Mouse (Mus musculus) heart, embryonic 11.5 days (tissue): Measurements from ENCODE around the gene Retreg1. TPM values are rescaled to one million over a fixed set of nuclear protein-coding genes. Genes with fewer than 3 reads are reported as not detected.

Experiments
- ATAC-seq: fragments of 200-750 bp; cut with Nextera tagmentation; replicated peaks from 2 replicates; pipeline ENCODE4 v1.8.0; 2017; ENCODE audit warnings: moderate library complexity; ENCODE audit not compliant: insufficient number of reproducible peaks, low FRiP score, low TSS enrichment
- H3K27ac ChIP-seq: fragments of 300-500 bp; sonication (generic); 2 replicates; pipeline ENCODE4 v1.5.1; 2014; ENCODE audit warnings: mild to moderate bottlenecking, low read depth, low read length
- H3K27me3 ChIP-seq: fragments of 300-500 bp; sonication (generic); 2 replicates; pipeline ENCODE4 v1.6.1; 2014; ENCODE audit warnings: mild to moderate bottlenecking, low read length, mixed read lengths; ENCODE audit not compliant: control insufficient read depth, insufficient read depth
- H3K36me3 ChIP-seq: fragments of 300-500 bp; sonication (generic); 2 replicates; pipeline ENCODE4 v1.6.1; 2014; ENCODE audit warnings: mild to moderate bottlenecking, low read length, moderate library complexity, mixed read lengths; ENCODE audit not compliant: control insufficient read depth, insufficient read depth
- H3K4me1 ChIP-seq: fragments of 300-500 bp; sonication (generic); 2 replicates; pipeline ENCODE4 v1.6.1; 2014; ENCODE audit warnings: low read length; ENCODE audit not compliant: control insufficient read depth, insufficient read depth
- H3K4me2 ChIP-seq: fragments of 300-500 bp; sonication (generic); 2 replicates; pipeline ENCODE4 v1.6.1; 2014; ENCODE audit warnings: mild to moderate bottlenecking, moderate library complexity
- H3K4me3 ChIP-seq: fragments of 300-500 bp; sonication (generic); 2 replicates; pipeline ENCODE4 v1.5.1; 2014; ENCODE audit warnings: low read depth, low read length
- H3K9ac ChIP-seq: fragments of 300-500 bp; sonication (generic); 2 replicates; pipeline ENCODE4 v1.6.1; 2014; ENCODE audit warnings: mild to moderate bottlenecking, low read depth, low read length, moderate library complexity
- H3K9me3 ChIP-seq: fragments of 300-500 bp; sonication (generic); replicated peaks from 2 replicates; pipeline ENCODE4 v1.6.1; 2016; ENCODE audit warnings: low read length; ENCODE audit not compliant: control insufficient read depth
- WGBS: fragments of 180-500 bp; shearing (Covaris S2); extraction: QIAGEN DNeasy Blood & Tissue Kit; methylation state at CpG from one replicate; pipeline ENCODE4 v1.1.7; 2014; ENCODE audit not compliant: insufficient replicate concordance; 5-methylcytosine and 5-hydroxymethylcytosine counted together
- polyA plus RNA-seq: library from polyadenylated mRNA; unstranded; fragments of >200 nt; fragmentation: Nextera tagmentation; extraction: Ambion mirVana; gene quantifications from 2 replicates; pipeline ENCODE4 v1.2.1, GENCODE M21; 2014

The Retreg1 gene
- polyA plus RNA-seq, 1 experiment from 2014 or later: 47.2 TPM

- no peaks in the 10 kb centered on the region for H3K36me3 ChIP-seq
- no peak overlapping the region for H3K4me2 ChIP-seq
- no peaks in the 10 kb centered on the region for H3K9me3 ChIP-seq
- no peaks in the 10 kb centered on the region for H3K4me1 ChIP-seq
- no peak overlapping the region for H3K27ac ChIP-seq
- 77% methylated on average over 3 of the region's 3 CpGs for WGBS
- H3K4me3 ChIP-seq: no peak overlapping the region
- ATAC-seq: no peak
- H3K9ac ChIP-seq: no peak overlapping the region
- H3K27me3 ChIP-seq: no peaks in the 10 kb centered on the region
Measured at GRCm38 (mm10) chr15:25865605-25866004, 22.6 kb downstream of the Retreg1 start.

- 74% methylated on average over 6 of the region's 6 CpGs for whole genome bisulfite sequencing
- Histone ChIP-seq H3K4me2 (no peak overlapping the region), H3K27me3 (no peaks in the 10 kb centered on the region), H3K36me3 (no peaks in the 10 kb centered on the region), H3K27ac (no peak overlapping the region), H3K9me3 (no peaks in the 10 kb centered on the region), H3K9ac (no peak overlapping the region), H3K4me3 (no peak overlapping the region), H3K4me1 (no peaks in the 10 kb centered on the region)
- no peak for ATAC-seq
Measured at GRCm38 (mm10) chr15:25866106-25866505, 23.1 kb downstream of the Retreg1 start.

- no peak for ATAC-seq
- WGBS: 73% methylated on average over 5 of the region's 5 CpGs
- Histone ChIP-seq H3K4me3 (no peak overlapping the region), H3K9me3 (no peaks in the 10 kb centered on the region), H3K4me1 (peaks cover 4% of the 10 kb centered on the region; the same call in 1 of the 2 replicates), H3K4me2 (no peak overlapping the region), H3K36me3 (no peaks in the 10 kb centered on the region), H3K9ac (no peak overlapping the region), H3K27me3 (no peaks in the 10 kb centered on the region), H3K27ac (no peak overlapping the region)
Measured at GRCm38 (mm10) chr15:25869129-25869528, 26.1 kb downstream of the Retreg1 start.

GRCm38 (mm10) chr15:25871470-25871869, 28.5 kb downstream of the Retreg1 start:
- no peak for ATAC-seq
- H3K27ac ChIP-seq: no peak overlapping the region

GRCm38 (mm10) chr15:25872118-25872517, 29.1 kb downstream of the Retreg1 start:
- WGBS: 84% methylated on average over 9 of the region's 9 CpGs
- no peak overlapping the region for H3K27ac ChIP-seq
- no peak for ATAC-seq
- H3K4me1 ChIP-seq: peaks cover 10% of the 10 kb centered on the region; the same call in 1 of the 2 replicates
- no peaks in the 10 kb centered on the region for H3K36me3 ChIP-seq
- H3K4me3 ChIP-seq: no peak overlapping the region
- no peak overlapping the region for H3K9ac ChIP-seq
- H3K4me2 ChIP-seq: no peak overlapping the region
- H3K9me3 ChIP-seq: no peaks in the 10 kb centered on the region
- H3K27me3 ChIP-seq: no peaks in the 10 kb centered on the region

More at GRCm38 (mm10) chr15:25871470-25871869, 28.5 kb downstream of the Retreg1 start:
- H3K9me3 ChIP-seq: no peaks in the 10 kb centered on the region
- H3K4me1 ChIP-seq: peaks cover 5% of the 10 kb centered on the region; the same call in 1 of the 2 replicates
- no peak overlapping the region for H3K4me3 ChIP-seq
- H3K9ac ChIP-seq: no peak overlapping the region
- H3K27me3 ChIP-seq: no peaks in the 10 kb centered on the region
- no peak overlapping the region for H3K4me2 ChIP-seq
- no peaks in the 10 kb centered on the region for H3K36me3 ChIP-seq
- 78% methylated on average over 7 of the region's 7 CpGs for WGBS

- no peak overlapping the region for H3K4me2 ChIP-seq
- H3K9me3 ChIP-seq: no peaks in the 10 kb centered on the region
- H3K36me3 ChIP-seq: no peaks in the 10 kb centered on the region
- H3K27me3 ChIP-seq: no peaks in the 10 kb centered on the region
- H3K4me3 ChIP-seq: no peak overlapping the region
- H3K4me1 ChIP-seq: peaks cover 12% of the 10 kb centered on the region; the same call in 1 of the 2 replicates
- 80% methylated on average over 9 of the region's 9 CpGs for WGBS
- no peak for ATAC-seq
- no peak overlapping the region for H3K27ac ChIP-seq
- no peak overlapping the region for H3K9ac ChIP-seq
Measured at GRCm38 (mm10) chr15:25872657-25873056, 29.7 kb downstream of the Retreg1 start.

GRCm38 (mm10) chr15:25873536-25873935, 30.6 kb downstream of the Retreg1 start:
- no peaks in the 10 kb centered on the region for H3K27me3 ChIP-seq
- ATAC-seq: no peak
- no peak overlapping the region for H3K4me2 ChIP-seq
- H3K4me1 ChIP-seq: peaks cover 12% of the 10 kb centered on the region; the same call in 1 of the 2 replicates
- H3K27ac ChIP-seq: no peak overlapping the region
- no peak overlapping the region for H3K4me3 ChIP-seq
- no peaks in the 10 kb centered on the region for H3K9me3 ChIP-seq
- H3K36me3 ChIP-seq: no peaks in the 10 kb centered on the region
- no peak overlapping the region for H3K9ac ChIP-seq
- WGBS: 80% methylated on average over 1 of the region's 1 CpGs

- WGBS: 45% methylated on average over 15 of the region's 15 CpGs
- Histone ChIP-seq H3K4me1 (peaks cover 12% of the 10 kb centered on the region; the same call in 1 of the 2 replicates), H3K4me3 (no peak overlapping the region), H3K9me3 (no peaks in the 10 kb centered on the region), H3K27me3 (no peaks in the 10 kb centered on the region), H3K36me3 (no peaks in the 10 kb centered on the region), H3K4me2 (no peak overlapping the region), H3K9ac (no peak overlapping the region), H3K27ac (no peak overlapping the region)
- 0 out of 2 replicates have a peak, but pooled peaks have one; percentile 55 for ATAC-seq
Measured at GRCm38 (mm10) chr15:25876601-25877161, 33.7 kb downstream of the Retreg1 start.

- WGBS: 58% methylated on average over 7 of the region's 7 CpGs
- Histone ChIP-seq H3K4me1 (peaks cover 12% of the 10 kb centered on the region; the same call in 1 of the 2 replicates), H3K36me3 (no peaks in the 10 kb centered on the region), H3K9me3 (no peaks in the 10 kb centered on the region), H3K27ac (no peak overlapping the region), H3K27me3 (no peaks in the 10 kb centered on the region), H3K4me3 (no peak overlapping the region), H3K9ac (no peak overlapping the region), H3K4me2 (no peak overlapping the region)
- no peak for ATAC-seq
Measured at GRCm38 (mm10) chr15:25877798-25878197, 34.8 kb downstream of the Retreg1 start.
